Mouse (Mus musculus): Measurements from ENCODE around the gene Gm26558.

Gene Gm26558

GRCm38 (mm10) chr2:70661715-70662495 is at the start of gene Gm26558:
Gene Gm26558 (minus strand): TSS chr2:70662108.
- peak in 1 of 2 experiments; percentile 15 for DNase-seq (ENCODE audit: low spot score in 2 of 2)

- no peak for DNase-seq (ENCODE audit: low spot score in 2 of 2)
Observed at GRCm38 (mm10) chr2:70710878-70711277, 49.0 kb upstream of the Gm26558 start.

- DNase-seq (ENCODE audit: low spot score in 2 of 2): no peak
Observed at GRCm38 (mm10) chr2:70710236-70710635, 48.3 kb upstream of the Gm26558 start.

GRCm38 (mm10) chr2:70708986-70709730 is 47.2 kb upstream of the Gm26558 start:
- no peak for DNase-seq (ENCODE audit: low spot score in 2 of 2)

- no peak for DNase-seq (ENCODE audit: low spot score in 2 of 2)
Observed at GRCm38 (mm10) chr2:70702403-70702802, 40.5 kb upstream of the Gm26558 start.

- no peak for DNase-seq (ENCODE audit: low spot score in 2 of 2)
Observed at GRCm38 (mm10) chr2:70701571-70701970, 39.7 kb upstream of the Gm26558 start.

- no peak for DNase-seq (ENCODE audit: low spot score in 2 of 2)
Observed at GRCm38 (mm10) chr2:70700851-70701250, 38.9 kb upstream of the Gm26558 start.

- no peak for DNase-seq (ENCODE audit: low spot score in 2 of 2)
Observed at GRCm38 (mm10) chr2:70695712-70696111, 33.8 kb upstream of the Gm26558 start.

- no peak for DNase-seq (ENCODE audit: low spot score in 2 of 2)
Observed at GRCm38 (mm10) chr2:70690195-70690594, 28.3 kb upstream of the Gm26558 start.

GRCm38 (mm10) chr2:70688454-70689078 is 26.7 kb upstream of the Gm26558 start:
- no peak for DNase-seq (ENCODE audit: low spot score in 2 of 2)

- no peak for DNase-seq (ENCODE audit: low spot score in 2 of 2)
Observed at GRCm38 (mm10) chr2:70682324-70682723, 20.4 kb upstream of the Gm26558 start.

- no peak for DNase-seq (ENCODE audit: low spot score in 2 of 2)
Observed at GRCm38 (mm10) chr2:70673445-70674126, 11.7 kb upstream of the Gm26558 start.

- no peak for DNase-seq (ENCODE audit: low spot score in 2 of 2)
Observed at GRCm38 (mm10) chr2:70672476-70672875, 10.6 kb upstream of the Gm26558 start.

- no peak for DNase-seq (ENCODE audit: low spot score in 2 of 2)
Observed at GRCm38 (mm10) chr2:70669896-70670295, 8.0 kb upstream of the Gm26558 start.

- DNase-seq (ENCODE audit: low spot score in 2 of 2): no peak
Observed at GRCm38 (mm10) chr2:70669241-70669640, 7.3 kb upstream of the Gm26558 start.

- DNase-seq (ENCODE audit: low spot score in 2 of 2): no peak
Observed at GRCm38 (mm10) chr2:70667016-70667415, 5.1 kb upstream of the Gm26558 start.

- DNase-seq (ENCODE audit: low spot score in 2 of 2): no peak
Observed at GRCm38 (mm10) chr2:70663764-70664163, 1.9 kb upstream of the Gm26558 start.

- DNase-seq (ENCODE audit: low spot score in 2 of 2): peak; percentile 88 to 94
Observed at GRCm38 (mm10) chr2:70660887-70661714, 807 bp downstream of the Gm26558 start, which contains the start of gene Gorasp2. Gene Gorasp2 (plus strand): TSS chr2:70661576.

GRCm38 (mm10) chr2:70657083-70657482 is 4.8 kb downstream of the Gm26558 start:
- no peak for DNase-seq (ENCODE audit: low spot score in 2 of 2)

GRCm38 (mm10) chr2:70651820-70652219 is 10.1 kb downstream of the Gm26558 start:
- no peak for DNase-seq (ENCODE audit: low spot score in 2 of 2)

GRCm38 (mm10) chr2:70649471-70649870 is 12.4 kb downstream of the Gm26558 start:
- no peak for DNase-seq (ENCODE audit: low spot score in 2 of 2)

Measured in heart, adult 9 months (tissue).